Mouse (Mus musculus) lung, postnatal 25 days (tissue): ENCODE results near the gene Gm49388.

Source experiments
- DNase-seq: peaks from one replicate; pipeline ENCODE4 v3.0.0; 2022; ENCODE audit warnings: low spot score

Gene Gm49388

GRCm38 (mm10) chr7:127785308-127785707, at the start of gene Gm49388:
Gene Gm49388, plus strand, starts transcription at chr7:127785608.
- DNase-seq: no peak

GRCm38 (mm10) chr7:127744366-127745045, 40.9 kb upstream of the Gm49388 start, which contains the start of gene Fbxl19:
Gene Fbxl19, plus strand, starts transcription at chr7:127744543.
- DNase-seq: peak; percentile 64

GRCm38 (mm10) chr7:127745251-127745651, 40.2 kb upstream of the Gm49388 start:
- peak; percentile 97 for DNase-seq

GRCm38 (mm10) chr7:127745652-127746493, 39.5 kb upstream of the Gm49388 start:
- peak; percentile 99 for DNase-seq

GRCm38 (mm10) chr7:127746494-127747491, 38.6 kb upstream of the Gm49388 start:
- DNase-seq: no peak

- DNase-seq: no peak
These were observed 37.7 kb upstream of the Gm49388 start for GRCm38 (mm10) chr7:127747559-127748234.

- DNase-seq: no peak
These were observed 37.2 kb upstream of the Gm49388 start for GRCm38 (mm10) chr7:127748235-127748560.

- peak; percentile 49 for DNase-seq
These were observed 35.0 kb upstream of the Gm49388 start for GRCm38 (mm10) chr7:127750131-127751127.

GRCm38 (mm10) chr7:127751619-127752018, 33.8 kb upstream of the Gm49388 start:
- DNase-seq: no peak

- no peak for DNase-seq
These were observed 33.3 kb upstream of the Gm49388 start for GRCm38 (mm10) chr7:127752069-127752468.

GRCm38 (mm10) chr7:127753158-127753557, 32.2 kb upstream of the Gm49388 start:
- DNase-seq: no peak

- DNase-seq: no peak
These were observed 31.7 kb upstream of the Gm49388 start for GRCm38 (mm10) chr7:127753741-127754140.

- DNase-seq: no peak
These were observed 25.7 kb upstream of the Gm49388 start for GRCm38 (mm10) chr7:127759716-127760115.

GRCm38 (mm10) chr7:127760478-127760877, 24.9 kb upstream of the Gm49388 start:
- no peak for DNase-seq

GRCm38 (mm10) chr7:127761026-127761425, 24.4 kb upstream of the Gm49388 start:
- peak; percentile 76 for DNase-seq

GRCm38 (mm10) chr7:127763642-127764041, 21.8 kb upstream of the Gm49388 start:
- DNase-seq: no peak

GRCm38 (mm10) chr7:127765756-127766155, 19.7 kb upstream of the Gm49388 start:
- no peak for DNase-seq

GRCm38 (mm10) chr7:127766851-127767609, 18.4 kb upstream of the Gm49388 start:
- no peak for DNase-seq

- DNase-seq: no peak
These were observed 17.6 kb upstream of the Gm49388 start for GRCm38 (mm10) chr7:127767671-127768345.
